Mouse (Mus musculus): ENCODE measurements at regions not wholly inside any gene's neighbourhood (a gene's known extent, or its start where the extent isn't known, plus 50 kb on each side); places are given as distances from the start of the nearest gene placed in this dataset.

GRCm38 (mm10) chr5:102261621-102262020 lies 191.9 kb upstream of the Wdfy3 start:
- H3K4me2 ChIP-seq (ENCODE audit: low read length), result no peak overlapping the region
- H3K9ac ChIP-seq (ENCODE audit: low read depth, low read length), result no peak overlapping the region
- 75% methylated on average over 5 of the region's 5 CpGs for WGBS
- no peaks in the 10 kb centered on the region for H3K36me3 ChIP-seq (ENCODE audit: control insufficient read depth, insufficient read depth, low read length)
- no peak overlapping the region for H3K27ac ChIP-seq (ENCODE audit: low read depth, low read length)
- no peaks in the 10 kb centered on the region for H3K27me3 ChIP-seq (replicated peaks; ENCODE audit: control insufficient read depth, insufficient read depth, low read length)
- no peaks in the 10 kb centered on the region for H3K4me1 ChIP-seq (ENCODE audit: control insufficient read depth, insufficient read depth, low read depth, low read length)
- no peak overlapping the region for H3K4me3 ChIP-seq (ENCODE audit: low read length)
- no peak for ATAC-seq
- no peaks in the 10 kb centered on the region for H3K9me3 ChIP-seq (ENCODE audit: control insufficient read depth, low read length)

DNA sequence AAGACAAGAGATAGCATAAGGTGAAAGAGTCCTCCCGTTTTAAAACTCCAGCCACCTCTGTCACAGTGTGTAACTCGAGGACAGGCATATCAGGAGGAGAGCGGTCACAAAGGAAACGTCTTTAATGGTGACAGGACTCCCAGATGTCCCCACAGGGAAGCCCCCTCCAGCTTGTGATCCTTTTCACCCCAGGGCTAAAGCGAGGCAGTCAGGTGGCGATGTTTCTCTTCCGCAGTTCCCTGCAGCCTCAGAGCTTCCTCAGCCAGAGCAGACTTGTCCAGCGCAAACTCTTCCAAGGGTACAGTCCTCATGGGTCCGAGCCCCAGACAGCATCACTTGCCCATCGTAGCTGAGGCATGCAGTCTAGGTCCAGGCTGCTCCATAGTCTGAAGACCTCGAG lies 196.7 kb upstream of the Wdfy3 start:
- ATAC-seq, result no peak
- 42% methylated on average over 11 of the region's 11 CpGs for WGBS
- no peaks in the 10 kb centered on the region for H3K36me3 ChIP-seq (ENCODE audit: control insufficient read depth, insufficient read depth, low read length)
- H3K4me1 ChIP-seq (ENCODE audit: control insufficient read depth, insufficient read depth, low read depth, low read length), result no peaks in the 10 kb centered on the region
- no peak overlapping the region for H3K4me2 ChIP-seq (ENCODE audit: low read length)
- H3K9ac ChIP-seq (ENCODE audit: low read depth, low read length), result no peak overlapping the region
- no peak overlapping the region for H3K4me3 ChIP-seq (ENCODE audit: low read length)
- H3K27ac ChIP-seq (ENCODE audit: low read depth, low read length), result no peak overlapping the region
- no peaks in the 10 kb centered on the region for H3K27me3 ChIP-seq (replicated peaks; ENCODE audit: control insufficient read depth, insufficient read depth, low read length)
- H3K9me3 ChIP-seq (ENCODE audit: control insufficient read depth, low read length), result no peaks in the 10 kb centered on the region

DNA sequence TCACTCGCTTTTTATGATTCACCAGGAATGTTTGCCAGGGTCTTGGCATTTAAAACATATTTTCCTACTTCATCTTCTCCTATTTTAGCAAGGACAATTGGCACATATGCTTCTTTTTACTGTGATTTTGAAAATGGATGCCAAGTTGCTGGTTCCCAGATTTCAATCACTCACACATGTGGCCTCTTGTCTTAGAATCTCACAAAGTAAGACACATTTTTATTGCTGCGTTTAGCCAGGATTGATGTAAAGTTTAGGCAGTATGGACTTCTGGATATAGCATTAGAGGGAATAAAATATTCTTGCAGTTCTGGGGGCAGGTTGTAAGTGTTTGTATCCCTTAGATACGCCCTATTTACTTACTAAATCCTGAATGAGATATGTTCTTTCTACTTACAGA lies 197.4 kb upstream of the Wdfy3 start:
- Histone ChIP-seq H3K4me2 (ENCODE audit: low read length) (no peak overlapping the region), H3K36me3 (ENCODE audit: control insufficient read depth, insufficient read depth, low read length) (no peaks in the 10 kb centered on the region), H3K4me1 (ENCODE audit: control insufficient read depth, insufficient read depth, low read depth, low read length) (no peaks in the 10 kb centered on the region), H3K27me3 (replicated peaks; ENCODE audit: control insufficient read depth, insufficient read depth, low read length) (no peaks in the 10 kb centered on the region), H3K4me3 (ENCODE audit: low read length) (no peak overlapping the region), H3K9me3 (ENCODE audit: control insufficient read depth, low read length) (no peaks in the 10 kb centered on the region), H3K27ac (ENCODE audit: low read depth, low read length) (no peak overlapping the region), H3K9ac (ENCODE audit: low read depth, low read length) (no peak overlapping the region)
- WGBS, result 76% methylated on average over 3 of the region's 3 CpGs
- no peak for ATAC-seq

- no peaks in the 10 kb centered on the region for H3K27me3 ChIP-seq (replicated peaks; ENCODE audit: control insufficient read depth, insufficient read depth, low read length)
- 90% methylated on average over 9 of the region's 9 CpGs for WGBS
- H3K36me3 ChIP-seq (ENCODE audit: control insufficient read depth, insufficient read depth, low read length), result no peaks in the 10 kb centered on the region
- no peak for ATAC-seq
- H3K9ac ChIP-seq (ENCODE audit: low read depth, low read length), result no peak overlapping the region
- H3K27ac ChIP-seq (ENCODE audit: low read depth, low read length), result no peak overlapping the region
- H3K9me3 ChIP-seq (ENCODE audit: control insufficient read depth, low read length), result no peaks in the 10 kb centered on the region
- no peak overlapping the region for H3K4me2 ChIP-seq (ENCODE audit: low read length)
- H3K4me3 ChIP-seq (ENCODE audit: low read length), result no peak overlapping the region
- H3K4me1 ChIP-seq (ENCODE audit: control insufficient read depth, insufficient read depth, low read depth, low read length), result no peaks in the 10 kb centered on the region
Measured at GRCm38 (mm10) chr5:102269204-102269603, 199.5 kb upstream of the Wdfy3 start.

DNA sequence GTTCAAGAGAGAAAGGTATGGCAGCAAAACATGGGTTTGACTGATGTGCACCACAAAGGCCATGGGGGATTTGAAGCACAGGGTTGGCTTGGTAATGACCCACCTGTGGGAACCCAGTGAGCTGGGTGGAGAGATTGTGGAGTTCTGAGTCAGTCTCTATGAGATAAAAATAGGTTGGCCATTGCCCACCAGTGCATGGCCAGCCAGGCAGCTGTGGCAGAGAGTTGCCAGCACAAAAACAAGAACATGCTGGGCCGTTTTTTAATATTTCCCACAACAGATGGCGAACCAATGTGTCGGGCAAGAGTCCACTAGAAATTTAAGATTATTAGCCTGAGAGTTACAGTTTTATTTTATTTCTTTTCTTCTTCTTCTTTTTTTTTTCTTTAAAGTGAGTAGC lies 205.6 kb upstream of the Arhgap24 start:
- Histone ChIP-seq H3K27me3 (replicated peaks; ENCODE audit: control insufficient read depth, insufficient read depth, low read length) (no peaks in the 10 kb centered on the region), H3K9me3 (ENCODE audit: control insufficient read depth, low read length) (no peaks in the 10 kb centered on the region), H3K27ac (ENCODE audit: low read depth, low read length) (no peak overlapping the region), H3K9ac (ENCODE audit: low read depth, low read length) (no peak overlapping the region), H3K4me3 (ENCODE audit: low read length) (no peak overlapping the region), H3K4me1 (ENCODE audit: control insufficient read depth, insufficient read depth, low read depth, low read length) (no peaks in the 10 kb centered on the region), H3K36me3 (ENCODE audit: control insufficient read depth, insufficient read depth, low read length) (no peaks in the 10 kb centered on the region), H3K4me2 (ENCODE audit: low read length) (no peak overlapping the region)
- WGBS, result 83% methylated on average over 3 of the region's 3 CpGs
- no peak for ATAC-seq

GRCm38 (mm10) chr5:102287131-102287530 lies 194.1 kb upstream of the Arhgap24 start:
- H3K27me3 ChIP-seq (replicated peaks; ENCODE audit: control insufficient read depth, insufficient read depth, low read length), result no peaks in the 10 kb centered on the region
- H3K4me1 ChIP-seq (ENCODE audit: control insufficient read depth, insufficient read depth, low read depth, low read length), result no peaks in the 10 kb centered on the region
- H3K4me3 ChIP-seq (ENCODE audit: low read length), result no peak overlapping the region
- no peak overlapping the region for H3K27ac ChIP-seq (ENCODE audit: low read depth, low read length)
- no peak overlapping the region for H3K4me2 ChIP-seq (ENCODE audit: low read length)
- H3K36me3 ChIP-seq (ENCODE audit: control insufficient read depth, insufficient read depth, low read length), result no peaks in the 10 kb centered on the region
- no peak overlapping the region for H3K9ac ChIP-seq (ENCODE audit: low read depth, low read length)
- 0 out of 2 replicates have a peak, but pooled peaks have one; percentile 42 for ATAC-seq
- WGBS, result 74% methylated on average over 4 of the region's 4 CpGs
- no peaks in the 10 kb centered on the region for H3K9me3 ChIP-seq (ENCODE audit: control insufficient read depth, low read length)

GRCm38 (mm10) chr5:102290866-102291265 lies 190.3 kb upstream of the Arhgap24 start:
- Histone ChIP-seq H3K36me3 (ENCODE audit: control insufficient read depth, insufficient read depth, low read length) (no peaks in the 10 kb centered on the region), H3K27ac (ENCODE audit: low read depth, low read length) (no peak overlapping the region), H3K4me1 (ENCODE audit: control insufficient read depth, insufficient read depth, low read depth, low read length) (no peaks in the 10 kb centered on the region), H3K9me3 (ENCODE audit: control insufficient read depth, low read length) (no peaks in the 10 kb centered on the region), H3K9ac (ENCODE audit: low read depth, low read length) (no peak overlapping the region), H3K4me2 (ENCODE audit: low read length) (no peak overlapping the region), H3K4me3 (ENCODE audit: low read length) (no peak overlapping the region), H3K27me3 (replicated peaks; ENCODE audit: control insufficient read depth, insufficient read depth, low read length) (no peaks in the 10 kb centered on the region)
- 83% methylated on average over 7 of the region's 7 CpGs for WGBS
- ATAC-seq, result no peak

DNA sequence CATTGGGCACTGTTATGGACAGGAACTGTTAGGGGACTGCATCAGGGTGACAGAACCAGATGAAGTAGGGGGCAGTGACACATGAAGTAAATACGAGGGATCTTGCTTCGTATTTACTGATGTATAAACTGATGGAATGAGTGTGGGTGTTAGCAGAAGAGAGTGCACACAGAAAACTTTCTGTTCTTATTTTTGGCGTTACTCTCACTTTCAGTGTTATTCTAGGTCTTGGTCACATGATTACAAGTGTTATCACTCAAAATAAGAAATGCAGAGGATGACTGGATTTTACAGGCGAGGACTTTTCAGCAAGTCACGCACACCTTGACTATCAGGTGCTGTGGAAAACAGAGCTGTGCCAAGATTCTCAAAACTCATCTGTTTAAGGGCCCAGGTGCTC lies 185.6 kb upstream of the Arhgap24 start:
- H3K4me1 ChIP-seq (ENCODE audit: control insufficient read depth, insufficient read depth, low read depth, low read length), result no peaks in the 10 kb centered on the region
- no peaks in the 10 kb centered on the region for H3K9me3 ChIP-seq (ENCODE audit: control insufficient read depth, low read length)
- no peaks in the 10 kb centered on the region for H3K27me3 ChIP-seq (replicated peaks; ENCODE audit: control insufficient read depth, insufficient read depth, low read length)
- no peak overlapping the region for H3K4me3 ChIP-seq (ENCODE audit: low read length)
- H3K4me2 ChIP-seq (ENCODE audit: low read length), result no peak overlapping the region
- no peaks in the 10 kb centered on the region for H3K36me3 ChIP-seq (ENCODE audit: control insufficient read depth, insufficient read depth, low read length)
- no peak overlapping the region for H3K27ac ChIP-seq (ENCODE audit: low read depth, low read length)
- 93% methylated on average over 5 of the region's 5 CpGs for WGBS
- no peak overlapping the region for H3K9ac ChIP-seq (ENCODE audit: low read depth, low read length)
- ATAC-seq, result no peak

DNA sequence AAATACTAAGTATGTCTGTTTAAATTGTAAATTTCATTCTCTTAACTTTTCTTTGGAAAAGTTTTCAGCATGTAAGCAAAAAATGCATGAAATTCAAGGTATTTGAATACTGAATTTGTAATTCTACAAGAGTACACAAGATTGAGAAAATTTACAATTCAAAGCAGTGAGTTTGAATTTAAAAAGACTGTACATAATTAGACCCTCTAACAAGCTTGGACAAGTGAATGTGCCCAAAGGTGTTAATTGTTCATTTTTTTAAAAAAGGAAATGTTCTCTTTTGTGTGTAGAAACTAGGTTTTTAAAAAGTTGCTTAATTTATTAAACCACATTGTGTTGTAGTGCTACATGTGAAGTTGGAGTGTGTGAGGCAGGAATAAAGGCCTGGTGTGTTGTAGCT lies 174.9 kb upstream of the Arhgap24 start:
- H3K9me3 ChIP-seq (ENCODE audit: control insufficient read depth, low read length), result no peaks in the 10 kb centered on the region
- ATAC-seq, result no peak
- no peak overlapping the region for H3K9ac ChIP-seq (ENCODE audit: low read depth, low read length)
- H3K4me3 ChIP-seq (ENCODE audit: low read length), result no peak overlapping the region
- H3K27me3 ChIP-seq (replicated peaks; ENCODE audit: control insufficient read depth, insufficient read depth, low read length), result no peaks in the 10 kb centered on the region
- H3K36me3 ChIP-seq (ENCODE audit: control insufficient read depth, insufficient read depth, low read length), result no peaks in the 10 kb centered on the region
- H3K27ac ChIP-seq (ENCODE audit: low read depth, low read length), result no peak overlapping the region
- H3K4me2 ChIP-seq (ENCODE audit: low read length), result no peak overlapping the region
- no peaks in the 10 kb centered on the region for H3K4me1 ChIP-seq (ENCODE audit: control insufficient read depth, insufficient read depth, low read depth, low read length)

- H3K27me3 ChIP-seq (replicated peaks; ENCODE audit: control insufficient read depth, insufficient read depth, low read length), result no peaks in the 10 kb centered on the region
- no peaks in the 10 kb centered on the region for H3K36me3 ChIP-seq (ENCODE audit: control insufficient read depth, insufficient read depth, low read length)
- H3K4me1 ChIP-seq (ENCODE audit: control insufficient read depth, insufficient read depth, low read depth, low read length), result no peaks in the 10 kb centered on the region
- H3K9ac ChIP-seq (ENCODE audit: low read depth, low read length), result no peak overlapping the region
- WGBS, result 78% methylated on average over 3 of the region's 3 CpGs
- no peak overlapping the region for H3K4me3 ChIP-seq (ENCODE audit: low read length)
- H3K9me3 ChIP-seq (ENCODE audit: control insufficient read depth, low read length), result no peaks in the 10 kb centered on the region
- H3K4me2 ChIP-seq (ENCODE audit: low read length), result no peak overlapping the region
- no peak for ATAC-seq
- no peak overlapping the region for H3K27ac ChIP-seq (ENCODE audit: low read depth, low read length)
Measured at GRCm38 (mm10) chr5:102306718-102307117, 174.5 kb upstream of the Arhgap24 start.

Measured in hindbrain, embryonic 16.5 days (tissue).